Mouse (Mus musculus) testis, adult 2 months (tissue): ENCODE measurements around the gene Dbh. TPM values are rescaled to one million over a fixed set of nuclear protein-coding genes. Genes with fewer than 3 reads are reported as not detected.

Experiments
- H3K27ac ChIP-seq: fragments of 200-500 bp; 2 replicates; pipeline ENCODE4 v1.5.1; 2012; ENCODE audit warnings: low read depth, low read length; ENCODE audit not compliant: control insufficient read depth, insufficient read depth
- H3K27me3 ChIP-seq: fragments of 200-500 bp; 2 replicates; pipeline ENCODE4 v1.6.1; 2012; ENCODE audit warnings: mild to moderate bottlenecking, low read length, moderate library complexity; ENCODE audit not compliant: control insufficient read depth, insufficient read depth
- H3K36me3 ChIP-seq: fragments of 200-500 bp; 2 replicates; pipeline ENCODE4 v1.6.1; 2012; ENCODE audit warnings: mild to moderate bottlenecking, low read length; ENCODE audit not compliant: control insufficient read depth, insufficient read depth
- H3K4me1 ChIP-seq: fragments of 200-500 bp; 2 replicates; pipeline ENCODE4 v1.6.1; 2012; ENCODE audit warnings: low read length; ENCODE audit not compliant: control insufficient read depth, insufficient read depth
- H3K4me3 ChIP-seq: fragments of 200-500 bp; 2 replicates; pipeline ENCODE4 v1.5.1; 2012; ENCODE audit warnings: low read depth, mild to moderate bottlenecking, low read length, moderate library complexity, mixed read lengths; ENCODE audit not compliant: control insufficient read depth
- CTCF ChIP-seq: fragments of 200-500 bp; IDR thresholded peaks from 2 replicates; pipeline ENCODE4 v1.5.1; 2012; ENCODE audit warnings: low read depth, mild to moderate bottlenecking, inconsistent platforms, low read length, moderate library complexity; ENCODE audit not compliant: control insufficient read depth, insufficient read depth, insufficient replicate concordance
- POLR2A ChIP-seq: fragments of 200-500 bp; IDR thresholded peaks from 2 replicates; pipeline ENCODE4 v1.6.1; 2012; ENCODE audit warnings: low read depth, mild to moderate bottlenecking, inconsistent platforms, low read length, moderate library complexity; ENCODE audit not compliant: control insufficient read depth
- polyA plus RNA-seq: library from polyadenylated mRNA; depleted of rRNA; stranded (reverse); fragments of >200 nt; gene quantifications from 2 replicates; pipeline ENCODE4 v1.2.3, GENCODE M21; 2012; rRNA removed

Gene Dbh
- 0.15 and 0.18 TPM in 2 replicates for polyA plus RNA-seq

GRCm38 (mm10) chr2:27164796-27165590 lies at the start of gene Dbh:
Dbh (plus strand) TSS chr2:27165233.
- no peak within 1 kb of the TSS for H3K27ac ChIP-seq
- TF ChIP-seq POLR2A = no peak
- no peak for TF ChIP-seq CTCF

DNA sequence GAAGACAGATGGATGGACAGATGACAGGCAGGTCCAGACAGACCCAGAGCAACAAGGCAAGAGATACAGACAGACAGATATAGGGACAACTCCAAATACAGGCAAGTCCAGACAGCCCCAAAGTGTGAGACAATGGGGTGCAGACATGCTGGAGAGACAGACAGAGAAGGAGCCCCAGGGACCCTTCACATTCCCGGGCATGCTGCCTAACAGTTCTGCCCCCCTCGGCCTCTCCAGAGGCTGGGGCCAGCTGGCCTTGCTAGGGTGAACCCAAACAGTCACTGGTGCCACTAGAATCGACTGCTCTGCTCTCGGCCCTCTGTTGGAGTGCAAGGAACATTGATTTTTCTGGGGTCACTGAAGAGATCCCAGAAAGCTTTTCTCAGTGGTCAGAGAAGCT lies 46.6 kb upstream of the Dbh start:
- Histone ChIP-seq H3K4me1 (peaks cover 7% of the 10 kb centered on the region), H3K27me3 (no peaks in the 10 kb centered on the region), H3K27ac (no peak overlapping the region), H3K4me3 (no peak overlapping the region), H3K36me3 (no peaks in the 10 kb centered on the region)
- TF ChIP-seq CTCF (no peak), POLR2A (no peak)

More at GRCm38 (mm10) chr2:27164796-27165590, at the start of gene Dbh:
- no peaks in the 10 kb centered on the region for H3K27me3 ChIP-seq
- no peaks in the 10 kb centered on the region for H3K36me3 ChIP-seq
- no peak within 1 kb of the TSS for H3K4me3 ChIP-seq
- H3K4me1 ChIP-seq = no peaks in the 10 kb centered on the region; the same call in 1 of the 2 replicates

DNA sequence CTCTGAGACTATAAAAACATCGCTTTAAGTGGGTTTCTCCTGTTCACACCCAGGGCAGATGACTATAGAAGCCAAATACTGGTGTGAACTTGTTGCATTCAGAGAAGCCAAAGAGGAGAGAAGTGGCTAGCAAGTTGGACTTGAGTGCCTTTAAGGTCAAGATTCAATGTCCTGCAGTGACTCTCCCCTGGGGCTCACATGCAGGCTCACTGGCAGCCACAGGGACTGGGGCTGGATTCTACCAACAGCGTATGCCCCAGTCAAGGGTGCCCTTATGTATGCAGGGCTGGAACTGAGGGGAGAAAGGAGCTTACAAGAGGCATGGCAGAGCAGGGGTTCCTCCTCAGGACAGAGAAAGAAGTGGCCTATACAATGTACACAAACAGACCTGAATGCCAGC lies 45.3 kb upstream of the Dbh start:
- no peak overlapping the region for H3K27ac ChIP-seq
- H3K27me3 ChIP-seq = no peaks in the 10 kb centered on the region
- no peak overlapping the region for H3K4me3 ChIP-seq
- no peaks in the 10 kb centered on the region for H3K36me3 ChIP-seq
- peaks cover 7% of the 10 kb centered on the region for H3K4me1 ChIP-seq
- TF ChIP-seq CTCF (no peak), POLR2A (no peak)

DNA sequence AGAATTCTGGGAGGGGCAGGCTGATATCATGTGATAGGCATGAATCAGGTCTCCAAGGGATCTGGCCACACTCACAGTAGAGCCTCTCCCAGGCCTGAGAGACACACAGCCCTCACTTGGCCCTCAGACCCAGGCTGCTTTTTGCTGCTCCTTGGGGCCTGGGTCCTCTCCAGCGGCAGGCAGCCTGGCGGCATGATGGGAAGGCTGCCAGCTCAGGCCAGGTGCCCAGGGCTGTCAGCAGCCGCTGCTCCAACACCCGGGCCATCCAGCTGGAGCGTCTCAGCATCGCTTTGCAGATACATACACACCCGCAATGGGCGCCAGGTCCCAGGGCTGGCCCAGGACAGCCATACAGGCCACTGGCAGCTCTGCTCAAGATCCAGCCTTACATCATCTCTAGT lies 44.8 kb upstream of the Dbh start:
- TF ChIP-seq POLR2A (no peak), CTCF (no peak)
- Histone ChIP-seq H3K27me3 (no peaks in the 10 kb centered on the region), H3K4me1 (peaks cover 7% of the 10 kb centered on the region), H3K27ac (no peak overlapping the region), H3K4me3 (no peak overlapping the region), H3K36me3 (no peaks in the 10 kb centered on the region)

GRCm38 (mm10) chr2:27121626-27122355 lies 43.2 kb upstream of the Dbh start:
- no peak for TF ChIP-seq CTCF
- Histone ChIP-seq H3K27ac (no peak overlapping the region), H3K4me1 (no peaks in the 10 kb centered on the region)

GRCm38 (mm10) chr2:27122578-27122977 lies 42.5 kb upstream of the Dbh start:
- H3K4me1 ChIP-seq = no peaks in the 10 kb centered on the region
- no peak overlapping the region for H3K4me3 ChIP-seq
- H3K27me3 ChIP-seq = no peaks in the 10 kb centered on the region
- TF ChIP-seq CTCF = no peak
- no peak for TF ChIP-seq POLR2A
- H3K27ac ChIP-seq = no peak overlapping the region
- H3K36me3 ChIP-seq = no peaks in the 10 kb centered on the region

More at GRCm38 (mm10) chr2:27121626-27122355, 43.2 kb upstream of the Dbh start:
- H3K4me3 ChIP-seq = no peak overlapping the region
- H3K36me3 ChIP-seq = no peaks in the 10 kb centered on the region
- H3K27me3 ChIP-seq = no peaks in the 10 kb centered on the region

DNA sequence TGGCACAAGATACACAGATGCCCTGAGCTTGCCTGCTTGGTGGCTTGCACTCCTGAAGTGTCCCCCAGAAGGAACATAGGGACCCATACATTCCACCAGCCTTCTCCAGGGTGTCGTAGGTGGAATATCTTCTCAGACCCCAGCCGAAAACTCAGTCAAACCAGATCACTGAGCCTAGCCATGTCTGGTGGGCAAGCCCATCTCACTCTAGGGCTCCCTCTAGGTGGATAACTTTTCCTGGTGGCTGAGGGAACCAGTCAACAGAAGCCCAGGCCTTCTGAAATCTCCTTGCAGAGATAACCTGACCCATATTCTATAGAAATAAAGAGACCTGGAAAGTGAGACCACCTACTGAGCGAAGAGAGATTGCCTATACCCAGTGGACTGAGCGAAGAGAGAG lies 41.9 kb upstream of the Dbh start:
- H3K27ac ChIP-seq = no peak overlapping the region
- TF ChIP-seq POLR2A (no peak), CTCF (no peak)

More for the DNA sequence above, 41.9 kb upstream of the Dbh start:
- no peaks in the 10 kb centered on the region for H3K36me3 ChIP-seq
- no peaks in the 10 kb centered on the region for H3K27me3 ChIP-seq
- no peaks in the 10 kb centered on the region for H3K4me1 ChIP-seq
- H3K4me3 ChIP-seq = no peak overlapping the region
